Mouse (Mus musculus): Measurements from ENCODE around the gene Ipmk.

DNA sequence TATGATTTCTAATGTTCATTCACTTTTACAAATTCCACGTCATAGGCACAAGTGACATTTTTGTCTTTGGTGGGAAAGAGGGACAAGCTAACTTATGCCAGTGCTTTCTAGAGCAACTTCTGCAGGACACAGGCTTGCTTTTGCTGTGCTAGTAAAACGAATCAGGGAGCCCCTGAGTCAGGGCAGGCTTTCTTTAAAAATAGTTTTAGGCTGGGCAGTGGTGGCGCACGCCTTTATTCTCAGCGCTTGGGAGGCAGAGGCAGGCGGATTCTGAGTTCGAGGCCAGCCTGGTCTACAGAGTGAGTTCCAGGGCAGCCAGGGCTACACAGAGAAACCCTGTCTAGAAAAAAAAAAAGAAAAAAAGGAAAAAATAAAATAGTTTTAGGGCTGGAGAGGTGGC is 15.7 kb upstream of the Ipmk start:
- TF ChIP-seq POLR2A (IDR thresholded peaks at IDR 0.05; ENCODE audit: extremely low read depth, insufficient read depth, low read length) (no peak), CTCF (IDR thresholded peaks at IDR 0.05; ENCODE audit: extremely low read depth, insufficient read depth, low read length) (no peak)
